Mouse (Mus musculus): ENCODE results near the gene Anapc5. TPM values are rescaled to one million over a fixed set of nuclear protein-coding genes. Genes with fewer than 3 reads are reported as not detected.

Gene Anapc5
- 190 to 219 TPM (median 200 TPM) in 4 replicates for total RNA-seq (2023)

DNA sequence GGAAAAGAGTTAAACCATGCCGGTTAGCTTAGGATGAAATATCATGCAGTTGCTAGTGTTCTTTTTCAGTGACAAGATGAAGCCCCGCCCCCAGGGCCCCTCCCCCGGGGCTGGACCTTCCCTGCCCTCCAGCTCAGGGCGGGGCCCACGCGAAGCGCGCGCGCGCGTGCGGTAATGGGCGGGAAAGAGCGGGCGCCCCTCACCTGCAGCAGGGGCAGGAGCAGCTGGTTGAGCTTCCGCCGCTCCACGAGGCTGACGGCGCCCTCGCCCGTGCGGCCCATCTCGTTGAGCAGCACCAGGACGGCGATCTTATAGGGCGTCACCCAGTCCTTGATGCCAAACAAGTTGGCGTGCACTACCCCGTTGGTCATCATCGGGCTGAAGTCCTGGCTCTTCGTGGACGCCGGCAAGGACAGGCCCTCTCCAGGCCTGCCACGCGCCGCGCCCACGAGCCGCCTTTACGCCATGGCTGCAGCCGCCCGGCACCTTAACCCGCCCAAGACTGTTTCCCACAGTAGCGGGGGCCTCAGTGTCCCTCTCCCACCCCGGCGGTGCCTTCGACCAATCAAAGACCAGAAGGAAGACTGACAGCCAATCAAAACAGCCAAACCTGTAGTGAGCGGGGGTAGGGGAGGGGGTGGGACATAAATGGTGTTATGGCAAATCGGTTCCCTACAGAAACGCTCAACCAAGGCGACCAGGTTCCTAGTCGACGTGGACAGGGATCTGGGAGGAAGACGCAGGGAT is at the start of gene Anapc5:
Anapc5 (minus strand) TSS at position 563 of the 747 bp plus-strand sequence.

DNA sequence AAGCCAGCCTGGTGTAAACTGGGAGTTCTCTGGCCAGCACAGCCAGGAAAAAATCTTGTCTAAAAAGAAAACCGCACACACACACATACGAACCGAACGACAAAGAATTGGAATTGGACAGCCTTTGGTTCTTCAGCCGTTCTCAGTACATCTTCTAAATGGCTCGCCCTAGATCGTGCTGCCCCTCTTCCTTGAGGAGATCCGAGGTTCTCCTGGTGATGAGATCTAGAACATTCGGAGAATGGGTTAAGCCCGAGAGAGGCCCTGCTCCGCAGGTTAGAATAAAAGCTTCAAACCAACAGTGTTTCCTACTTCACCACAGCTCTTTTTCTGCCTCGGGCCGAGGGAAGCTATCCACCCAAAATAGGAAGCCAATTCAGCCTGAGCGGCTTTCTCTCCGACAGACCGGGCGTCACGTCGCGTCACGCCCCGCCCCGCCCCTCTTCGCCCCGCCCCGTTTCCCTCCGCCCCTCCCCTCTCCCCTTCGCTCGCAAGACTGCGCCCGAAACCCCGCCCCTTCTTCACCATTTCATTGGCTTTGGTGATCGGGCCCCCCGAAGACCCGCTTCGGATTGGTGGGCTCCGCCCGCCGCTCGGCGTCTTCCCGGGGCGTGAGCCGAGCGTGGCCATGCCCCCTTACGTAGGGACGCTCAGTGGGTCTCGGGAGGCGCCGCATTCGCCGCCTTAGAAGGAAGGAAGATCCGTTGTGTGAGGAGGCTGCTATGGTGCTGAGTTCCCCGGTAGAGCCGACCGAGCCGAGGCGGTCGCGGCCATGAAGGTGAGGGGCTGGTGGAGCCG is 28.6 kb upstream of the Anapc5 start, which contains the start of gene Rnf34:
Rnf34 (plus strand) TSS at position 528 of the 798 bp plus-strand sequence.

DNA sequence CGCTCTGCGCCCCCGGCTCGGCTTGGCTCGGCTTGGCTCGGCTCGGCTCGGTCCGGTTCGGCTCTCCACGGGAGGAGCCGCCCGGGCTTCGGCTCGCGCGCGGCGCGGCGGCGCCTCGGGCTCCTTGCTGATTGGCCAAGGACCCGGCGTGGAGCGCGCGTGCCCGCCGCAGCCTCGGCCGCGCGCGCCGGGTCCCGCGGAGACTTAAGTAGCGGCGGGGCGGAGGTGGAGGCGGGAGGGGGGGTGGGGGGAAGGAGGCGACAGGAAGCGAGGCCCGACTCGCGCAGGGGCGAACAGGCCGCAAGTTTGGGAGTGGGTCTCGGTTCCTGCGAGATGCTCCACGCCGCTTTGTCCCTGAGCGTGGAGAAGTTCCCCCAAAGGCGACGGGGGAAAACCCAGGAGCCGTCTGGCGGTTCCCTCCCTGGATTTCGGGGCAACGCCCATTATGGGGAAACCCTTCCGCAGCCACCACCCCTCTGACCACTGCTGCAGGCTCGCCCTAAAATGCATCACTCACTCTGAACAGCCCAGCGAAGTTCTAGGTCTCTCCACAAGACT is 41.8 kb downstream of the Anapc5 start, which contains the start of gene Camkk2:
Camkk2 (minus strand) TSS at position 133 of the 558 bp plus-strand sequence.

Other genes starting within 250 kb of the Anapc5 start
- 1.7 to 5.1 TPM (median 3.8 TPM) in 4 replicates for gene Ift81, start 206.8 kb downstream of the Anapc5 start, total RNA-seq (2023)
- 2.4 to 5.4 TPM (median 2.6 TPM) in 4 replicates for gene P2rx7, start 177.4 kb downstream of the Anapc5 start, total RNA-seq (2023)
- 91.2 to 102 TPM (median 98.1 TPM) in 4 replicates for gene P2rx4, start 113.8 kb downstream of the Anapc5 start, total RNA-seq (2023)
- gene Camkk2, start 41.9 kb downstream of the Anapc5 start, total RNA-seq (2023): 46.4 to 54.2 TPM (median 49.5 TPM) in 4 replicates
- gene Rnf34, start 28.7 kb upstream of the Anapc5 start, total RNA-seq (2023): 36.0 to 43.2 TPM (median 38.4 TPM) in 4 replicates
- 65.3 to 81.3 TPM (median 78.3 TPM) in 4 replicates for gene Kdm2b, start 168.5 kb upstream of the Anapc5 start, total RNA-seq (2023)
- 31.5 to 41.1 TPM (median 37.4 TPM) in 4 replicates for gene Orai1, start 193.7 kb upstream of the Anapc5 start, total RNA-seq (2023)
- gene Morn3, start 225.7 kb upstream of the Anapc5 start, total RNA-seq (2023): not detected in 4 replicates
- 3.8 to 6.4 TPM (median 4.9 TPM) in 4 replicates for gene Tmem120b, start 247.1 kb upstream of the Anapc5 start, total RNA-seq (2023)

Measured in B cell, adult 62 days (primary cell).